Mouse (Mus musculus): ENCODE results near the gene Fgfr2. TPM values are rescaled to one million over a fixed set of nuclear protein-coding genes. Genes with fewer than 3 reads are reported as not detected.

Fgfr2 gene
- polyA plus RNA-seq, 1 experiment from 2014 or later: 33.9 TPM

DNA sequence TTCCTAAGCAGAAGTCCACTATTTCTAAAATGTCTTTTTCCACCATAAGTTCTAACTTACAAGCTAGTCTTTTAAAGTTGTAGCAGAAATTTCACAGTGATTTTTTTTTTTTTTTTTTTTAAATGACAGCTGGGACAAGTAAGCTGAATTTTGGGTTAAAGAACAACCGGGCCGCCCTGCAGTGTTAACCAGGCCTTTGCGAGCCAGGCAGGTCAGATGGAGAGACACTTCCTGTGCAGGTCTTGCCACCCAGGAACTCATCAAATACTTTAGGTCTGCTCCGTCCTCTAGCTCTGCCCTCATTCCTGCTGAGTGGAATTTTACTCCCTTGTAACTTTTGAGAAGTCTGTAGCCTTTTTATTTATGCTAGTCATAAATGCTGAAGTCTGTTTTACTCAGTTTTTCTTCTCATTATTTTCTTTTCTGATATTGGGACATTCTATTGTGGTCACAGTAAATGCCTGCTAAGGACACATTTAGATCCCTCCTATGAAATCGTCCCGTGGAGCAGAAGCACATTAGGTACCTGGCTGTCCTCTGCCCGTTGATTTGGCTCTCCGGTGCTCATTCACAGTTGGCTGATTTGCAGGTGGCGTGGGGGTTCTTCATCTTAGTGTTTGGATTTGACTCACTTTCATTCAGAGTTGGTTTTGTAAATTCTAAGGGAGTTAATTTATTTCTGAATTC is 2228.1 kb downstream of the Fgfr2 start:
- H3K9me3 ChIP-seq: no peaks in the 10 kb centered on the region
- WGBS: 86% methylated on average over 9 of the region's 9 CpGs
- H3K9ac ChIP-seq: no peak overlapping the region
- no peak for ATAC-seq (ENCODE audit: low FRiP score)
- no peak overlapping the region for H3K4me3 ChIP-seq
- peaks cover 37% of the 10 kb centered on the region for H3K36me3 ChIP-seq
- no peak overlapping the region for H3K27ac ChIP-seq
- no peaks in the 10 kb centered on the region for H3K4me1 ChIP-seq (replicated peaks)
- H3K27me3 ChIP-seq: no peaks in the 10 kb centered on the region
- H3K4me2 ChIP-seq: no peak overlapping the region

DNA sequence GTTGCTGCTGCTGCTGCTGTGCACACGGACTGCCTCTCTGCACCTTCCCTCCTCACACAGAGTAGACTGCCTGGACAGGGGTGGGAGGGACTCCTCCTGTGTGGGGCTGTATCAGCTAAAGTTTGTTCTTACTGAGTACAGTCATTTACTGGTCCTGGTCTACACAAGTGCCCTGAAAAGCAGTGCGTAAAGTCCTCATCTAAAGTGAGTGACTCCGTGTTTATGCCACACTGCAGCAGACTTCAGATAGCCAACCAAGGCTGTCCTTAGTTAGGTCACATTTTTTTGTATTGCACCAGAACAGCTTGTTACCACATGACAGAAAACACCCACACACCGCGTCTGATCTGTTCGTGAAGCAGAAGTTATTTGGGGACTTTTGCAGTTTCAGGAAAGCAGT is 2230.2 kb downstream of the Fgfr2 start:
- no peak overlapping the region for H3K9ac ChIP-seq
- H3K4me1 ChIP-seq (replicated peaks): peaks cover 2% of the 10 kb centered on the region
- H3K27me3 ChIP-seq: no peaks in the 10 kb centered on the region
- no peaks in the 10 kb centered on the region for H3K9me3 ChIP-seq
- WGBS: 86% methylated on average over 6 of the region's 6 CpGs
- no peak for ATAC-seq (ENCODE audit: low FRiP score)
- no peak overlapping the region for H3K4me2 ChIP-seq
- no peak overlapping the region for H3K27ac ChIP-seq
- peaks cover 33% of the 10 kb centered on the region for H3K36me3 ChIP-seq
- H3K4me3 ChIP-seq: no peak overlapping the region

DNA sequence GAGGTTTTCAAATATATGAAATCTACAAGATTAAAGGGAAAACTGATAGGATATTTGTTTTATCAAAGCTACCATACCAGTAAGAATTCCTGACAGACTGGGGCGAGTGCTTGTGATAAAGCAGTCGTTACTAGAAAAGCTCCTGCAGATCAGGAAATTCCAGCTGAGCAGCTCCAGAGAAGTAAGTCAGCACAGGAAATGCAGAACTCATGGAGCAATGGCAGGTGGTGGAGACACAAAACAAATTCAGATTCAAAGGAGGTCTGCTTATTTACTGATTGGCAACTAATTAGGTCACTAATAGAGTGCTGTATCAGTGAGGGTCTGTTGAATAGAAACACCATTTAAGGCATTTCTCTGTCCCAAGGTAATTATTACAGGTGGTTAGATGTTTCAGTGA is 2232.3 kb downstream of the Fgfr2 start:
- H3K9ac ChIP-seq: no peak overlapping the region
- H3K4me1 ChIP-seq (replicated peaks): peaks cover 6% of the 10 kb centered on the region
- no peak overlapping the region for H3K4me2 ChIP-seq
- no peaks in the 10 kb centered on the region for H3K27me3 ChIP-seq
- peaks cover 27% of the 10 kb centered on the region for H3K36me3 ChIP-seq
- WGBS: 58% methylated on average over 2 of the region's 2 CpGs
- no peak overlapping the region for H3K4me3 ChIP-seq
- ATAC-seq (ENCODE audit: low FRiP score): no peak
- no peak overlapping the region for H3K27ac ChIP-seq
- no peaks in the 10 kb centered on the region for H3K9me3 ChIP-seq

DNA sequence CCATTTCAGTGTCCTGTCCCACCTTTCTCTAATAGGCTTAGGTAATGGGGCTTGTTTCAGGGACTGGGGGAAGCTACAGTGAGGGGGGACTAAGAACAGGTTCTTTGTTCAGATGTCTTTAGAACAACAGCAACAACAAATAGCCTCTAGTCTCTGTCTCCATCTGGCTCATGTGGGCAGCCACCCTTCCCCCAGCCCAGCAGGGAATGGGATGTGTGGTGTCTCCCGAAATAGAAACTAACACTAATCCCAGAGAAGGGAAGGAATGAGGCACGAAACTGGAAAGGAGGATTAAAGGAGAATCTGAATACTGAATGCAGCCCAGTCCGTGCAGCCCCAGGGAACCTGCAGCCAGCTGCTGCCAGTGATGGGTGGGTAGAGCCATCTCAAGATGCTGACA is 2235.2 kb downstream of the Fgfr2 start:
- 22% methylated on average over 3 of the region's 3 CpGs for WGBS
- Histone ChIP-seq H3K9me3 (no peaks in the 10 kb centered on the region), H3K9ac (no peak overlapping the region), H3K27me3 (no peaks in the 10 kb centered on the region), H3K4me3 (no peak overlapping the region), H3K27ac (no peak overlapping the region), H3K4me1 (replicated peaks) (peaks cover 6% of the 10 kb centered on the region), H3K36me3 (peaks cover 29% of the 10 kb centered on the region), H3K4me2 (no peak overlapping the region)
- no peak for ATAC-seq (ENCODE audit: low FRiP score)

DNA sequence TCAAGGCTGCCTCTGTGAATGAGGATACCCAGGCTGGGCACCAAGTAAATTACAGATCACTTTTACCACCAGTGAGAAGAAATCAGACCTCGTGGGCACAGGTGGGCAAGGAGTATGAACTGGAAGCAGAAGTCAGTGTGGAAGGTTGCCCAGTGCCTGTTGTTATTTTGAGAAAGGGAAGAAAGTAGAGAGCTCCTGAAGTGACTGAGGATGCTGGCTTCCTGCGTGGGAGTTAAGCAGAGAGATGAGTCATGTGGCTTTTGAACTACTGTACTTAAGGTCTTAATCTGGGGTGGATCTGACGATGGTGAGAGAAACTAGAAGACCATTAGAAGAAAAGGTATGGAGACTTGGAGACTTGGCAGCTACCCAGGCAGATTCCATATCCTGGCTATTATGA is 2236.9 kb downstream of the Fgfr2 start:
- peaks cover 21% of the 10 kb centered on the region for H3K36me3 ChIP-seq
- H3K27ac ChIP-seq: no peak overlapping the region
- H3K27me3 ChIP-seq: no peaks in the 10 kb centered on the region
- peaks cover 6% of the 10 kb centered on the region for H3K4me1 ChIP-seq (replicated peaks)
- H3K9me3 ChIP-seq: no peaks in the 10 kb centered on the region
- no peak overlapping the region for H3K4me2 ChIP-seq
- 89% methylated on average over 3 of the region's 3 CpGs for WGBS
- H3K9ac ChIP-seq: no peak overlapping the region
- no peak for ATAC-seq (ENCODE audit: low FRiP score)
- no peak overlapping the region for H3K4me3 ChIP-seq

DNA sequence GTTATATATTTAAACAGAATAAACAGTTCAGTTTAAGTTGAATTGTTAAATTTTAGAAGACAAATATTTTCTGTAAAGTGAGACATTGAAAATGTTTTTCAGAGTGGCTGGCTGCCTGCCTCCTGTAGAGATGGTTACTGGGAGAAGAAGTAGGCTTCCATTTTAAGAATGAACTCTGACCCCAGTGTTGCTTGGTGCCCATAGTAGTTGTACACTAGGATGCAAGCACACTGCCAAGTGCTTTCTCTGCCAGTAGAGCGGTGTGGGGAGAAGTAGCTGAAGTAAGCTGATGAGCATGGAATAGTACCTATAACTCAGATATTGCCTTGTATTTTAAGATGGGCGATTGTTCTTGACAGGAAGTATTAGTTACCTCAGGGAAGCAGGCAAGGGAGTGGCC is 2239.0 kb downstream of the Fgfr2 start:
- WGBS: 95% methylated on average over 2 of the region's 2 CpGs
- peaks cover 25% of the 10 kb centered on the region; the same call in 1 of the 2 replicates for H3K36me3 ChIP-seq
- H3K4me1 ChIP-seq (replicated peaks): peaks cover 6% of the 10 kb centered on the region
- no peak overlapping the region for H3K9ac ChIP-seq
- no peaks in the 10 kb centered on the region for H3K9me3 ChIP-seq
- ATAC-seq (ENCODE audit: low FRiP score): no peak
- no peak overlapping the region for H3K4me3 ChIP-seq
- H3K27ac ChIP-seq: no peak overlapping the region
- H3K27me3 ChIP-seq: no peaks in the 10 kb centered on the region
- no peak overlapping the region for H3K4me2 ChIP-seq

DNA sequence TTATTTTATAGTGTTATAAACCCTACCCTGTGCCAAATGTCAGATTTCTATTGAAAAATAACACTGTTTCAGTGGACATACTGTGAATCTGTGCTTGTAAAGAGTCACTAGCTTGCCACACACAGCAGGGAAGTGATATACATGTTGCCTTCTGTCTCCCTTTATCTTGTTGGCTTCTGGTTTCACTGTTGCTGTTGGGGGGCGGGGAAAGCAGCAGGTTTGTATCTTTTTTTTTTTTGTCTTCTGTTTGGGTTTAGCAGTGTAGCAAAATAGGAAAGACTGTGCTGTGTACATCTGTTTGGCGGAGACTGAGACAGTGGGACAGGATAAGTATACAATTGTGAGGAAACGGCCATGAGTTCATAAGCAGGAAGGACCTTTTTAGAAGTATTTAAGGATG is 2255.9 kb downstream of the Fgfr2 start:
- H3K4me2 ChIP-seq: peak overlapping the region; percentile 60
- H3K9me3 ChIP-seq: no peaks in the 10 kb centered on the region
- H3K9ac ChIP-seq: no peak overlapping the region
- peaks cover 21% of the 10 kb centered on the region for H3K4me1 ChIP-seq (replicated peaks)
- H3K27ac ChIP-seq: no peak overlapping the region
- no peak for ATAC-seq (ENCODE audit: low FRiP score)
- 61% methylated on average over 3 of the region's 3 CpGs for WGBS
- H3K36me3 ChIP-seq: no peaks in the 10 kb centered on the region
- no peaks in the 10 kb centered on the region for H3K27me3 ChIP-seq
- peak overlapping the region; percentile 83 for H3K4me3 ChIP-seq

DNA sequence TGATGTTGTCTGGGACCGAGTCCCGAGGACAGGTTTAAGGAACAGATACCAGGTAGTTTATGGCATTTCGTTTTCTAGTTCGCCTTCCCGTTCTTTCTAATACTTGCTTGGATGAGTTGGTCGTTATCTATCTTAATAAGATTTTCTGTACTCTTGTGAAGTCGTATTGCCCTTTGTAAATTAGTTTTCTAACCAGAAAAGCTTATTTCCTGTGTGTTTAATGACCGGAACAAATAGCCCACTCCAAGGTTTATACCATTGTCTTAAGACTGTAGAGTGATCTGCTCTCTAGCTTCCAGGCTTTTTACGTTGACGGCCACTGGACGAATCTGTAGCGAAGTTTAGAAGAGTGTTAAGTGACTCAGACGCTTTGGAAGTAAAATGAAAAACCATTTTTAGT is 2256.5 kb downstream of the Fgfr2 start:
- Histone ChIP-seq H3K9me3 (no peaks in the 10 kb centered on the region), H3K4me1 (replicated peaks) (peaks cover 26% of the 10 kb centered on the region), H3K27me3 (no peaks in the 10 kb centered on the region), H3K36me3 (no peaks in the 10 kb centered on the region), H3K9ac (peak overlapping the region; percentile 92), H3K4me2 (peak overlapping the region; percentile 60), H3K27ac (peak overlapping the region; percentile 92), H3K4me3 (peak overlapping the region; percentile 83)
- WGBS: under 1% methylated on average over 13 of the region's 13 CpGs
- ATAC-seq (ENCODE audit: low FRiP score): no peak

DNA sequence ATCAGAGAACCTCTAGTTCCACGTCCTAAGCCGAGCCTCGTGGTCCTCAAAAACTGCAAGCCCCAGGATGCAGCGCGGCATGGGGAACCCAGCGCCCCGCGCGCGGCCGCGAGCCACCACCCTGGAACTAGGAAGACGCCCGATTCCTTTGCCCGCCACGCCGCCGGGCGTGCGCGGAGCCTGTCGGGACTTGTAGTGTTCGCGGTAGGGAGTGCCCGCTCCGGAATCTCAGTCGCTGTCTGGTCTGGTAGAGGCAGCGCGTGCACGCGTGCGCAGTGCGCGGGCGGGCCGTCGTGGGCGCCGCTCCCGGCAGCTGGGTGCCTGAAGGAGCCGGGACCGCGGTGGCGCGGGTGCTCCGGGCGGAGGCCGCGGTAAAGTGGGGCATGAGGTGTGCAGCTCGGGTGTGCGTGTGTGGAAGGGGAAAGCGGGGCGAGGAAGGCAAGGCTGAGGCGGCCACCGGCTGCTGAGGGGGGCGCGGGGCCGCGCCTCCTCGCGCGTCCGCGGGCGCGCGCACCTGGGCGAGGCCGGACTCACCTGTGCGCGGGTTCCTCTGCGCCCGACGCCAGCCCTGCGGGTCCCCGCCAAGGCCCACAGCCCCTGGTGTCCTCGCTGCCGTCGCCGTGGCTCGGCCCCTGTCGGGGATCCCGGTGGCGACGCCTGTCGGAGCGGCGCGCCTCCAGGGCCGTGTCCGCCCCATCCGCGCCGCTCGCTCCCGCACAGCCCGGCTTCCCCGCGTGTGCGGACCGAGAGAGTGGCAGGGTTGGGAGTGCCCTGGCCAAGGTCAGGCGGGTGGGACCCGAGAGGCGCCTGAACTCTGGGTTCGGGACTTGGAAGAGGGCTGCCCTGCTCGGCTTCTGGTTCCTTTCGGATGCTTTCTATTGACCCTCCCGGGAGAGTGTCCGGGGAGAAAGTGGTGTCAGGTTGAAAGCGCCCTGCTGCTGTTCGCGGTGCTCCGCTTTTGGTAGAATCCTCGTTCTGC is 2257.2 kb downstream of the Fgfr2 start, which contains the start of gene Plekha1:
Gene Plekha1, plus strand, starts transcription at position 144 of the 979 bp plus-strand sequence.
- Histone ChIP-seq H3K9me3 (no peaks in the 10 kb centered on the region), H3K9ac (peak within 1 kb of the TSS; percentile 92), H3K27me3 (no peaks in the 10 kb centered on the region), H3K4me1 (replicated peaks) (peaks cover 29% of the 10 kb centered on the region), H3K27ac (peak within 1 kb of the TSS; percentile 92), H3K4me2 (peak within 1 kb of the TSS; percentile 60), H3K4me3 (peak within 1 kb of the TSS; percentile 83), H3K36me3 (no peaks in the 10 kb centered on the region)
- ATAC-seq (ENCODE audit: low FRiP score): peak; percentile 98
- under 1% methylated on average over 94 of the region's 114 CpGs for WGBS

DNA sequence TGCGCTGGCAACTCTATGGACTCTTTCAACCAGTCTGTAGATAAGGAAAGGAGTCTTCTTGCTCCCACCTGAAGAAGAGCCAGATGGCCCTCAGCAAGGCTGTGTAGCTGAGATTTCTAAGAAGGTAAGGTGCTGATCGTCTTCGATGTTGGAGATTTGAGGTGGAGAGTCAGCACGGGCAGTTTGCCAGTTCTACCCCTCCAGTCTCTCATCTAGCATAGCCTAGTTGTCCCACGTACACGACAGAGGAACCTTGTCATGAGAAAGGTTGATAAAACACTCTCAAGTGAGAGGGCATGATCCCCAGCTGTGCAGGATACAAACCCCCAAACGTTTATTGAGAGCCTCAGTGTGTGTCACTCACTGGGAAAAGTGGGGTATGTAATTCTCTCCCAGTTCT is 2258.4 kb downstream of the Fgfr2 start:
- WGBS: 77% methylated on average over 7 of the region's 7 CpGs
- Histone ChIP-seq H3K4me2 (no peak overlapping the region), H3K27ac (no peak overlapping the region), H3K27me3 (no peaks in the 10 kb centered on the region), H3K4me1 (replicated peaks) (peaks cover 38% of the 10 kb centered on the region), H3K9ac (no peak overlapping the region), H3K9me3 (no peaks in the 10 kb centered on the region), H3K36me3 (no peaks in the 10 kb centered on the region), H3K4me3 (no peak overlapping the region)
- ATAC-seq (ENCODE audit: low FRiP score): no peak

DNA sequence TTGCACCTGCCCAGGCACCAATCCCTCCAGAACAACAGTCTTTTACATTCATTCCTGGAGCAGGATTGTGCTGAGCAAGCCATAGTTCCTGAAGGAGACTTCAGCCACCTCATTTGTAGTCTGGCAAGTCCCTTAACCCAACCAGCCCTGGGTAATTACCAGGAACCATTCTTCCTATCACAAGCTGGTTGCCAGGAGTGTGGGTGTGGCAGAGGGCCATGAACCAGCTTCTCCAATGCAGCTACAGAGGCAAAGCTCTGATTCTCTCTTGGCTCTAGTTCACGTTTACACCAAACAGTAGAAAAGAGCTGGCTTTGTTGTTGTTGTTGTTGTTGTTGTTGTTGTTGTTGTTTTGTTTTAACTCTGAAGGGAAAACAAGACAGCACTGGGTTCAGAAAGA is 2260.6 kb downstream of the Fgfr2 start:
- Histone ChIP-seq H3K9me3 (no peaks in the 10 kb centered on the region), H3K27me3 (no peaks in the 10 kb centered on the region), H3K4me2 (no peak overlapping the region), H3K36me3 (no peaks in the 10 kb centered on the region), H3K4me1 (replicated peaks) (peaks cover 42% of the 10 kb centered on the region), H3K27ac (no peak overlapping the region), H3K9ac (no peak overlapping the region), H3K4me3 (no peak overlapping the region)
- WGBS: 53% methylated on average over 1 of the region's 1 CpGs
- no peak for ATAC-seq (ENCODE audit: low FRiP score)

DNA sequence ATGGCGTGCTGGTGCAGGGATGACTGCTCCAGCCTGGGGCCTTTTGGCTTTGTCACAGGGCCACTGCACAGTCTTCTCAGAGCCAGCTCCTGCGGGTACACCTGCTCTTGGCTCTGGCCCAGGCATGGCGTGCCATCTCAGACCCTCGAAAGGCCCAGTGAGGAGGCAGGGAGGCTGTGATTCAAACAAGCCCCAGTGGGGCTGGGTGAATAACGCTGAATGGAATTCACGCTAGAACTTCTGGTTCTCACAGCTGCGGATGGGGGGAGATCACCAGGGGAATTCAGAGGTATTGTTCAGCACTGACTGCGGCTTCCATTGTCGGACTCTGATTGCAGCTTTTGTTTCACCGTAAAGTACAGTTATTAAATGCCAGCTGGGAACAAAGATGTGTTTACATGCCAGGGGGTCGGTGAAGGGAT is 2262.4 kb downstream of the Fgfr2 start:
- Histone ChIP-seq H3K4me2 (no peak overlapping the region), H3K27ac (peak overlapping the region; percentile 73), H3K9ac (peak overlapping the region; percentile 51; the same call in 1 of the 2 replicates), H3K4me1 (replicated peaks) (peaks cover 35% of the 10 kb centered on the region), H3K4me3 (no peak overlapping the region), H3K36me3 (no peaks in the 10 kb centered on the region), H3K27me3 (no peaks in the 10 kb centered on the region), H3K9me3 (no peaks in the 10 kb centered on the region)
- ATAC-seq (ENCODE audit: low FRiP score): 0 out of 2 replicates have a peak, but pooled peaks have one; percentile 4
- WGBS: 14% methylated on average over 11 of the region's 11 CpGs
